Mouse (Mus musculus) heart, embryonic 11.5 days (tissue): Measurements from ENCODE around the gene Rasa2. TPM values are rescaled to one million over a fixed set of nuclear protein-coding genes. Genes with fewer than 3 reads are reported as not detected.
"Not testable (repeated sequence)": the region's sequence is repeated elsewhere in the genome, so short reads cannot be mapped to it uniquely, and the experiment has no call there.

Experiments
- ATAC-seq: fragments of 200-750 bp; cut with Nextera tagmentation; replicated peaks from 2 replicates; pipeline ENCODE4 v1.8.0; 2017; ENCODE audit warnings: moderate library complexity; ENCODE audit not compliant: insufficient number of reproducible peaks, low FRiP score, low TSS enrichment
- H3K27ac ChIP-seq: fragments of 300-500 bp; sonication (generic); 2 replicates; pipeline ENCODE4 v1.5.1; 2014; ENCODE audit warnings: mild to moderate bottlenecking, low read depth, low read length
- H3K27me3 ChIP-seq: fragments of 300-500 bp; sonication (generic); 2 replicates; pipeline ENCODE4 v1.6.1; 2014; ENCODE audit warnings: mild to moderate bottlenecking, low read length, mixed read lengths; ENCODE audit not compliant: control insufficient read depth, insufficient read depth
- H3K36me3 ChIP-seq: fragments of 300-500 bp; sonication (generic); 2 replicates; pipeline ENCODE4 v1.6.1; 2014; ENCODE audit warnings: mild to moderate bottlenecking, low read length, moderate library complexity, mixed read lengths; ENCODE audit not compliant: control insufficient read depth, insufficient read depth
- H3K4me1 ChIP-seq: fragments of 300-500 bp; sonication (generic); 2 replicates; pipeline ENCODE4 v1.6.1; 2014; ENCODE audit warnings: low read length; ENCODE audit not compliant: control insufficient read depth, insufficient read depth
- H3K4me2 ChIP-seq: fragments of 300-500 bp; sonication (generic); 2 replicates; pipeline ENCODE4 v1.6.1; 2014; ENCODE audit warnings: mild to moderate bottlenecking, moderate library complexity
- H3K4me3 ChIP-seq: fragments of 300-500 bp; sonication (generic); 2 replicates; pipeline ENCODE4 v1.5.1; 2014; ENCODE audit warnings: low read depth, low read length
- H3K9ac ChIP-seq: fragments of 300-500 bp; sonication (generic); 2 replicates; pipeline ENCODE4 v1.6.1; 2014; ENCODE audit warnings: mild to moderate bottlenecking, low read depth, low read length, moderate library complexity
- H3K9me3 ChIP-seq: fragments of 300-500 bp; sonication (generic); replicated peaks from 2 replicates; pipeline ENCODE4 v1.6.1; 2016; ENCODE audit warnings: low read length; ENCODE audit not compliant: control insufficient read depth
- WGBS: fragments of 180-500 bp; shearing (Covaris S2); extraction: QIAGEN DNeasy Blood & Tissue Kit; methylation state at CpG from one replicate; pipeline ENCODE4 v1.1.7; 2014; ENCODE audit not compliant: insufficient replicate concordance; 5-methylcytosine and 5-hydroxymethylcytosine counted together
- polyA plus RNA-seq: library from polyadenylated mRNA; unstranded; fragments of >200 nt; fragmentation: Nextera tagmentation; extraction: Ambion mirVana; gene quantifications from 2 replicates; pipeline ENCODE4 v1.2.1, GENCODE M21; 2014

The Rasa2 gene
- polyA plus RNA-seq, result 16.3 and 16.5 TPM in 2 replicates

GRCm38 (mm10) chr9:96631389-96632072, at the start of gene Rasa2:
Gene Rasa2 (minus strand): TSS chr9:96631617.
- Histone ChIP-seq H3K27ac (peak within 1 kb of the TSS; percentile 98), H3K4me1 (peaks cover 12% of the 10 kb centered on the region), H3K9ac (peak within 1 kb of the TSS; percentile 95), H3K9me3 (no peaks in the 10 kb centered on the region), H3K4me3 (peak within 1 kb of the TSS; percentile 99), H3K27me3 (no peaks in the 10 kb centered on the region), H3K36me3 (no peaks in the 10 kb centered on the region), H3K4me2 (peak within 1 kb of the TSS; percentile 62)
- 2% methylated on average over 49 of the region's 52 CpGs for WGBS
- peak; percentile 99 for ATAC-seq

GRCm38 (mm10) chr9:96678611-96679010, 47.2 kb upstream of the Rasa2 start:
- no peaks in the 10 kb centered on the region for H3K4me1 ChIP-seq
- ATAC-seq, result no peak
- no peaks in the 10 kb centered on the region for H3K9me3 ChIP-seq
- H3K36me3 ChIP-seq, result no peaks in the 10 kb centered on the region
- no peak overlapping the region for H3K9ac ChIP-seq
- H3K27ac ChIP-seq, result no peak overlapping the region
- WGBS, result 76% methylated on average over 5 of the region's 5 CpGs
- no peaks in the 10 kb centered on the region for H3K27me3 ChIP-seq
- no peak overlapping the region for H3K4me3 ChIP-seq
- H3K4me2 ChIP-seq, result no peak overlapping the region

GRCm38 (mm10) chr9:96677711-96678110, 46.3 kb upstream of the Rasa2 start:
- not testable (repeated sequence) for H3K36me3 ChIP-seq, H3K4me2 ChIP-seq, H3K9me3 ChIP-seq, H3K27ac ChIP-seq, H3K9ac ChIP-seq, H3K27me3 ChIP-seq, H3K4me3 ChIP-seq, ATAC-seq, H3K4me1 ChIP-seq
- 85% methylated on average over 5 of the region's 5 CpGs for WGBS

GRCm38 (mm10) chr9:96676671-96677070, 45.3 kb upstream of the Rasa2 start:
- 85% methylated on average over 10 of the region's 10 CpGs for WGBS
- Histone ChIP-seq H3K4me3 (no peak overlapping the region), H3K36me3 (no peaks in the 10 kb centered on the region), H3K9me3 (no peaks in the 10 kb centered on the region), H3K27ac (no peak overlapping the region), H3K9ac (no peak overlapping the region), H3K27me3 (no peaks in the 10 kb centered on the region), H3K4me1 (no peaks in the 10 kb centered on the region), H3K4me2 (no peak overlapping the region)
- ATAC-seq, result no peak

- Histone ChIP-seq H3K27me3 (no peaks in the 10 kb centered on the region), H3K9ac (no peak overlapping the region), H3K4me1 (no peaks in the 10 kb centered on the region), H3K27ac (no peak overlapping the region), H3K4me3 (no peak overlapping the region), H3K36me3 (no peaks in the 10 kb centered on the region), H3K4me2 (no peak overlapping the region), H3K9me3 (no peaks in the 10 kb centered on the region)
- WGBS, result 76% methylated on average over 8 of the region's 8 CpGs
- ATAC-seq, result no peak
Observed at GRCm38 (mm10) chr9:96675763-96676640, 44.6 kb upstream of the Rasa2 start.

GRCm38 (mm10) chr9:96675071-96675762, 43.8 kb upstream of the Rasa2 start:
- Histone ChIP-seq H3K9ac (no peak overlapping the region), H3K27ac (no peak overlapping the region), H3K27me3 (no peaks in the 10 kb centered on the region), H3K4me1 (no peaks in the 10 kb centered on the region), H3K9me3 (no peaks in the 10 kb centered on the region), H3K4me3 (no peak overlapping the region), H3K36me3 (no peaks in the 10 kb centered on the region), H3K4me2 (no peak overlapping the region)
- WGBS, result 33% methylated on average over 5 of the region's 5 CpGs
- ATAC-seq, result peak; percentile 39; the same call in 1 of the 2 replicates

GRCm38 (mm10) chr9:96674301-96674700, 42.9 kb upstream of the Rasa2 start:
- WGBS, result 78% methylated on average over 8 of the region's 8 CpGs
- H3K4me2 ChIP-seq, result no peak overlapping the region
- H3K4me1 ChIP-seq, result no peaks in the 10 kb centered on the region
- ATAC-seq, result no peak
- no peaks in the 10 kb centered on the region for H3K36me3 ChIP-seq
- H3K9me3 ChIP-seq, result no peaks in the 10 kb centered on the region
- no peak overlapping the region for H3K9ac ChIP-seq
- H3K4me3 ChIP-seq, result no peak overlapping the region
- H3K27me3 ChIP-seq, result no peaks in the 10 kb centered on the region
- H3K27ac ChIP-seq, result no peak overlapping the region

- Histone ChIP-seq H3K4me2 (no peak overlapping the region), H3K4me1 (no peaks in the 10 kb centered on the region), H3K9ac (no peak overlapping the region), H3K36me3 (no peaks in the 10 kb centered on the region), H3K27ac (no peak overlapping the region), H3K27me3 (no peaks in the 10 kb centered on the region), H3K4me3 (no peak overlapping the region), H3K9me3 (no peaks in the 10 kb centered on the region)
- 90% methylated on average over 2 of the region's 2 CpGs for WGBS
- ATAC-seq, result no peak
Observed at GRCm38 (mm10) chr9:96672466-96672865, 41.0 kb upstream of the Rasa2 start.
